Mouse (Mus musculus): Measurements from ENCODE around the gene Rcc2. TPM values are rescaled to one million over a fixed set of nuclear protein-coding genes. Genes with fewer than 3 reads are reported as not detected.

Rcc2 gene
- total and polyA plus RNA-seq, 3 experiments = 106 to 525 (median 205) TPM

- DNase-seq (ENCODE audit: low spot score) (no peak), ATAC-seq (ENCODE audit: extremely low read depth, insufficient number of reproducible peaks, low FRiP score, poor library complexity, severe bottlenecking) (no peak)
- H3K27me3 ChIP-seq (ENCODE audit: insufficient read depth, low read length) = no peaks in the 10 kb centered on the region
- H3K4me3 ChIP-seq (ENCODE audit: low read depth, low read length) = peak overlapping the region; percentile 40; the same call in 1 of the 2 replicates
- no peak for TF ChIP-seq POLR2AphosphoS5 (IDR thresholded peaks at IDR 0.05; ENCODE audit: insufficient replicate concordance, low read depth, low read length)
- no peak for TF ChIP-seq GATA2 (IDR thresholded peaks at IDR 0.05; ENCODE audit: borderline replicate concordance, low read depth, low read length)
- TF ChIP-seq GATA1 (IDR thresholded peaks at IDR 0.05; ENCODE audit: borderline replicate concordance, low read length) = no peak
- TF ChIP-seq TAL1 (conservative IDR thresholded peaks at IDR 0.05; ENCODE audit: low read depth, low read length) = no peak
- TF ChIP-seq CTCF (IDR thresholded peaks at IDR 0.05; ENCODE audit: low read depth, low read length) = no peak
- H3K4me1 ChIP-seq (ENCODE audit: insufficient read depth, low read depth, low read length) = peaks cover 64% of the 10 kb centered on the region
- H3K36me3 ChIP-seq (replicated peaks) = no peaks in the 10 kb centered on the region
- H3K9me3 ChIP-seq (replicated peaks) = no peaks in the 10 kb centered on the region
Observed at GRCm38 (mm10) chr4:140683608-140684007, 16.7 kb upstream of the Rcc2 start.

GRCm38 (mm10) chr4:140684141-140684871, 16.0 kb upstream of the Rcc2 start:
- H3K4me3 ChIP-seq (ENCODE audit: low read depth, low read length) = peak overlapping the region; percentile 52; the same call in 1 of the 2 replicates
- no peaks in the 10 kb centered on the region for H3K36me3 ChIP-seq (replicated peaks)
- TF ChIP-seq POLR2AphosphoS5 (IDR thresholded peaks at IDR 0.05; ENCODE audit: insufficient replicate concordance, low read depth, low read length) = no peak
- TF ChIP-seq TAL1 (conservative IDR thresholded peaks at IDR 0.05; ENCODE audit: low read depth, low read length) = peak; percentile 79
- no peak for TF ChIP-seq CTCF (IDR thresholded peaks at IDR 0.05; ENCODE audit: low read depth, low read length)
- DNase-seq (ENCODE audit: low spot score) (peak; percentile 58), ATAC-seq (ENCODE audit: extremely low read depth, insufficient number of reproducible peaks, low FRiP score, poor library complexity, severe bottlenecking) (peak; percentile 87)
- H3K27me3 ChIP-seq (ENCODE audit: insufficient read depth, low read length) = no peaks in the 10 kb centered on the region
- peaks cover 68% of the 10 kb centered on the region for H3K4me1 ChIP-seq (ENCODE audit: insufficient read depth, low read depth, low read length)
- no peaks in the 10 kb centered on the region for H3K9me3 ChIP-seq (replicated peaks)

- DNase-seq (ENCODE audit: low spot score) = no peak
- H3K9me3 ChIP-seq (replicated peaks) = no peaks in the 10 kb centered on the region
- no peak for ATAC-seq (ENCODE audit: extremely low read depth, insufficient number of reproducible peaks, low FRiP score, poor library complexity, severe bottlenecking)
- TF ChIP-seq GATA1 (IDR thresholded peaks at IDR 0.05; ENCODE audit: borderline replicate concordance, low read length) = no peak
- no peak for TF ChIP-seq TAL1 (conservative IDR thresholded peaks at IDR 0.05; ENCODE audit: low read depth, low read length)
- no peak for TF ChIP-seq POLR2AphosphoS5 (IDR thresholded peaks at IDR 0.05; ENCODE audit: insufficient replicate concordance, low read depth, low read length)
- TF ChIP-seq CTCF (IDR thresholded peaks at IDR 0.05; ENCODE audit: low read depth, low read length) = no peak
- no peak for TF ChIP-seq GATA2 (IDR thresholded peaks at IDR 0.05; ENCODE audit: borderline replicate concordance, low read depth, low read length)
- H3K4me3 ChIP-seq (ENCODE audit: low read depth, low read length) = peak overlapping the region; percentile 52; the same call in 1 of the 2 replicates
- no peaks in the 10 kb centered on the region for H3K27me3 ChIP-seq (ENCODE audit: insufficient read depth, low read length)
- peaks cover 69% of the 10 kb centered on the region for H3K4me1 ChIP-seq (ENCODE audit: insufficient read depth, low read depth, low read length)
- H3K36me3 ChIP-seq (replicated peaks) = no peaks in the 10 kb centered on the region
Observed at GRCm38 (mm10) chr4:140684881-140685303, 15.4 kb upstream of the Rcc2 start.

- Histone ChIP-seq H3K4me1 (ENCODE audit: insufficient read depth, low read depth, low read length) (peaks cover 78% of the 10 kb centered on the region), H3K36me3 (replicated peaks) (no peaks in the 10 kb centered on the region), H3K9me3 (replicated peaks) (no peaks in the 10 kb centered on the region), H3K4me3 (ENCODE audit: low read depth, low read length) (no peak overlapping the region; the same call in 1 of the 2 replicates), H3K27me3 (ENCODE audit: insufficient read depth, low read length) (no peaks in the 10 kb centered on the region)
- no peak for DNase-seq (ENCODE audit: low spot score)
- ATAC-seq (ENCODE audit: extremely low read depth, insufficient number of reproducible peaks, low FRiP score, poor library complexity, severe bottlenecking) = peak; percentile 30
- no peak for TF ChIP-seq TAL1 (conservative IDR thresholded peaks at IDR 0.05; ENCODE audit: low read depth, low read length)
- TF ChIP-seq CTCF (IDR thresholded peaks at IDR 0.05; ENCODE audit: low read depth, low read length) = no peak
- TF ChIP-seq GATA2 (IDR thresholded peaks at IDR 0.05; ENCODE audit: borderline replicate concordance, low read depth, low read length) = no peak
- TF ChIP-seq GATA1 (IDR thresholded peaks at IDR 0.05; ENCODE audit: borderline replicate concordance, low read length) = no peak
- no peak for TF ChIP-seq POLR2AphosphoS5 (IDR thresholded peaks at IDR 0.05; ENCODE audit: insufficient replicate concordance, low read depth, low read length)
Observed at GRCm38 (mm10) chr4:140688044-140688825, 12.1 kb upstream of the Rcc2 start.

- DNase-seq (ENCODE audit: low spot score) (no peak), ATAC-seq (ENCODE audit: extremely low read depth, insufficient number of reproducible peaks, low FRiP score, poor library complexity, severe bottlenecking) (no peak)
- Histone ChIP-seq H3K36me3 (replicated peaks) (no peaks in the 10 kb centered on the region), H3K9me3 (replicated peaks) (no peaks in the 10 kb centered on the region), H3K4me3 (ENCODE audit: low read depth, low read length) (no peak overlapping the region), H3K4me1 (ENCODE audit: insufficient read depth, low read depth, low read length) (peaks cover 76% of the 10 kb centered on the region), H3K27me3 (ENCODE audit: insufficient read depth, low read length) (no peaks in the 10 kb centered on the region)
- TF ChIP-seq POLR2AphosphoS5 (IDR thresholded peaks at IDR 0.05; ENCODE audit: insufficient replicate concordance, low read depth, low read length) = no peak
- no peak for TF ChIP-seq CTCF (IDR thresholded peaks at IDR 0.05; ENCODE audit: low read depth, low read length)
Observed at GRCm38 (mm10) chr4:140688826-140689425, 11.4 kb upstream of the Rcc2 start.
